Mouse (Mus musculus) testis, adult 2 months (tissue): ENCODE measurements around the gene Cnnm4. TPM values are rescaled to one million over a fixed set of nuclear protein-coding genes. Genes with fewer than 3 reads are reported as not detected.
A peak's percentile ranks its signal among the peaks of the same experiment; 100 is the strongest.

Experiments used
- H3K27ac ChIP-seq: fragments of 200-500 bp; 2 replicates; pipeline ENCODE4 v1.5.1; 2012; ENCODE audit warnings: low read depth, low read length; ENCODE audit not compliant: control insufficient read depth, insufficient read depth
- H3K27me3 ChIP-seq: fragments of 200-500 bp; 2 replicates; pipeline ENCODE4 v1.6.1; 2012; ENCODE audit warnings: mild to moderate bottlenecking, low read length, moderate library complexity; ENCODE audit not compliant: control insufficient read depth, insufficient read depth
- H3K36me3 ChIP-seq: fragments of 200-500 bp; 2 replicates; pipeline ENCODE4 v1.6.1; 2012; ENCODE audit warnings: mild to moderate bottlenecking, low read length; ENCODE audit not compliant: control insufficient read depth, insufficient read depth
- H3K4me1 ChIP-seq: fragments of 200-500 bp; 2 replicates; pipeline ENCODE4 v1.6.1; 2012; ENCODE audit warnings: low read length; ENCODE audit not compliant: control insufficient read depth, insufficient read depth
- H3K4me3 ChIP-seq: fragments of 200-500 bp; 2 replicates; pipeline ENCODE4 v1.5.1; 2012; ENCODE audit warnings: low read depth, mild to moderate bottlenecking, low read length, moderate library complexity, mixed read lengths; ENCODE audit not compliant: control insufficient read depth
- CTCF ChIP-seq: fragments of 200-500 bp; IDR thresholded peaks from 2 replicates; pipeline ENCODE4 v1.5.1; 2012; ENCODE audit warnings: low read depth, mild to moderate bottlenecking, inconsistent platforms, low read length, moderate library complexity; ENCODE audit not compliant: control insufficient read depth, insufficient read depth, insufficient replicate concordance
- POLR2A ChIP-seq: fragments of 200-500 bp; IDR thresholded peaks from 2 replicates; pipeline ENCODE4 v1.6.1; 2012; ENCODE audit warnings: low read depth, mild to moderate bottlenecking, inconsistent platforms, low read length, moderate library complexity; ENCODE audit not compliant: control insufficient read depth
- polyA plus RNA-seq: library from polyadenylated mRNA; depleted of rRNA; stranded (reverse); fragments of >200 nt; gene quantifications from 2 replicates; pipeline ENCODE4 v1.2.3, GENCODE M21; 2012

Cnnm4 gene
- polyA plus RNA-seq, 1 experiment, result 14.6 TPM

DNA sequence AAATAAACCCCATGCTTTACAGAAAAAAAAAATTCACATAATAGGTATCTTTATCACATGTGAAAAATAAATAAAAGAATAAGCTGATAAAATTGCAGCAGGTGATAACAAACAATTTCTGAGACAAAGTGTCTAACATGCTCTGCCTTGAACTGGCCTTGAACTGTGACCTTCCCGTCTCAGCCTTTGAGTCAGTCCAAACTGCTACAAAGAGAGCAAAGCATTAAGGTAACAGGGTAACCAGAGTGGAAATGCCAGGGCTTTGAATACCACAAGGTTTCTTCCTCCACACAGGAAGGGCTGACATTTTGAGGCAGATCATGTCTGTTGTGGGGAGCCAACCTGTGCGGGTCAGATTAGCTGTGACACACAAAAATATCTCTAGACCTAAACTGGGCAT is 74.0 kb downstream of the Cnnm4 start:
- H3K4me1 ChIP-seq, result peaks cover 19% of the 10 kb centered on the region
- no peak overlapping the region for H3K27ac ChIP-seq
- H3K36me3 ChIP-seq, result no peaks in the 10 kb centered on the region; the same call in none of the 2 replicates
- no peak overlapping the region for H3K4me3 ChIP-seq
- TF ChIP-seq CTCF, result no peak
- TF ChIP-seq POLR2A, result no peak
- no peaks in the 10 kb centered on the region for H3K27me3 ChIP-seq

DNA sequence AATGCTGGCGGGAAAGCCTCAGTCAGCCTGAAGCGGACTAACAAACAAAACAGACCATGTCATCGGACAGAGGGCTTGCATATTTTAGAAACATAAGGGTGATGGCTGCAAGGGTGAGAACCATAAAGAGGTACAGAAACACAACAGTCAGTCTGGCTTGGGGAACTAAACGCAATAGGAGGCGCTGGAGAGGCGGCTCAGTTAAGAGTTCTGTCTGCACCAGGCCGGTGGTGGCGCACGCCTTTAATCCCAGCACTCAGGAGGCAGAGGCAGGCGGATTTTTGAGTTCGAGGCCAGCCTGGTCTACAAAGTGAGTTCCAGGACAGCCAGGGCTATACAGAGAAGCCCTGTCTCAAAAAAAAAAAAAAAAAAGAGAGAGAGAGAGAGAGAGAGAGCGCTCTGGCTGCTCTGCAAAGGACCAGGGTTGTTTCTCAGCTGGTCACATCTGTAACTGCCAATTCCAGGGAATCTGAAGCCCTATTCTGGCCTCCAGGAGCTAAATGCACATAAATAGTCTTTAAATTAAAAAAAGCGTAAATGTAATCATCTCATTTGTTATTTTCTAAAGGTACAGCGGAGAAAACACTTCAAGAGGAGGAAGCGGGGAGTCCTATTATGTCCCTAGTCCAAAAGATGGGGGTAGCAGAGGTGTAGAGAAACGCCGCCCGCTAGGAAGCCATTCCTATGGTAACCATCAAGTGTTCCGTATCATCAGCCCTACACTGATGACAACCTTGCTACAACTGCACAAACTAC is 74.6 kb downstream of the Cnnm4 start:
- TF ChIP-seq CTCF, result no peak
- no peak for TF ChIP-seq POLR2A
- H3K4me1 ChIP-seq, result peaks cover 15% of the 10 kb centered on the region
- H3K27me3 ChIP-seq, result no peaks in the 10 kb centered on the region
- H3K4me3 ChIP-seq, result peak overlapping the region; percentile 96
- peaks cover 2% of the 10 kb centered on the region for H3K36me3 ChIP-seq
- H3K27ac ChIP-seq, result no peak overlapping the region

DNA sequence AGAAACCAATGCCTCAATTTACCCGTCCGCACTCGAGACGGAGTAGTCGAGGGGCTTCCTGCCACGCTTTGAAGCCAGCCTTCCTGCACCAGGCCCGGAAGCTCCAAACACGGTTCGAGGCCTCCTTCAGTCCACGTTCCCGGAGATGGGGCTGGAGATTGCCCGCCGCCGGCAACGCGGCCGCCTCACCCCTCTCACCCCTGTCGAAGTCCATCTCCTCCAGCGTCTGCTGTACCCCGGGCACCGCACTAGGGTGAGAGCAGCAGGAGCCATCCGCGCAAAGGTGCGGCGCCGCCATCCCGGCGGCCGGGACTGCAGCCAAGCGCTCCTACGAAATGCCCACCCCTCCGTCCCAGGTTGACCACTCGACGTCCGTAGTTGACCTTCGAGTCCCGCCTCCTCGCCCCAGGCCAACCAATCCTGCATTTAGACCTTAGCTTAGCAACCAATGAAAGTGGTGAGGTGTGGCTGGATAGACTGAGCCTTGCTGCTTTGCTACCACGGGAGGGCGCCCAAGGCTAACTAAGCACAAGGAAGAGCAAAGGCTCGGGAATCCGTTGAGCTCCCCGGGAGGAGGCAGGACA is 75.6 kb downstream of the Cnnm4 start, which contains the start of gene Ankrd39:
Gene Ankrd39 (minus strand): TSS at position 558 of the 584 bp plus-strand sequence.
- peaks cover 2% of the 10 kb centered on the region for H3K36me3 ChIP-seq

DNA sequence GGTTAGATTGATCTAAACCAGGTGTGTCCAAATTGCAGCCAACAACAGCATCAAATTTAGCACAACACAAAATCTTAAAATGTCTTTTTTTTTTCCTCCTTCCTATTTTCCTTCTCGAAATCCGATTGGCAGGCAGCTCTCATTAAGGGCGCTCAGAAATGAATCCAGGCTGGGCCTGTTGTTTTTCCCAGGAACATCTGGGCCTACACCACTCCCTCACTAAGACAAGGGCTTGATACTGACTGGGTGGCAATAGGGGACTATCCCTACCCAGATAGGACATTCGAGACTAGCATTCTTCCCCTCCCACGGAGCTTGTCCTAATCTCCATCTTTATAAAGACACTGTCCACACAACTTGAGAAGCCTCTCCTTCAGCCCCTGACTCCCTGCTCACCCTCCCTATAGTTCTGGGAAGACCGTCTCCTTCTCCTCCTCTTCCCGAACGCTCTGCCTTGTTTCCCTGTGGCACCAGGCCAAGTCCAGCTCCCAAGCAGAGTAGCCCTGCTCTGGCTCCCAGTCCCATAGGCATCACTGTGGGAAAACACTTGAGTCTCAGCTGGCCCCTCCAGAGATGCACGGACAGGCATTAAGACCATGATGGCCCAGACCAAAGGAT is 76.7 kb downstream of the Cnnm4 start:
- no peak overlapping the region for H3K4me3 ChIP-seq
- peak overlapping the region; percentile 9; the same call in 1 of the 2 replicates for H3K27ac ChIP-seq
- no peaks in the 10 kb centered on the region for H3K27me3 ChIP-seq
- peaks cover 5% of the 10 kb centered on the region for H3K36me3 ChIP-seq
- TF ChIP-seq POLR2A (no peak), CTCF (no peak)
- H3K4me1 ChIP-seq, result peaks cover 15% of the 10 kb centered on the region

More for the DNA sequence above, 75.6 kb downstream of the Cnnm4 start, which contains the start of gene Ankrd39:
- peaks cover 15% of the 10 kb centered on the region for H3K4me1 ChIP-seq
- TF ChIP-seq POLR2A (peak; percentile 90), CTCF (peak; percentile 93)
- peak within 1 kb of the TSS; percentile 96 for H3K27ac ChIP-seq
- H3K27me3 ChIP-seq, result no peaks in the 10 kb centered on the region
- H3K4me3 ChIP-seq, result peak within 1 kb of the TSS; percentile 96

DNA sequence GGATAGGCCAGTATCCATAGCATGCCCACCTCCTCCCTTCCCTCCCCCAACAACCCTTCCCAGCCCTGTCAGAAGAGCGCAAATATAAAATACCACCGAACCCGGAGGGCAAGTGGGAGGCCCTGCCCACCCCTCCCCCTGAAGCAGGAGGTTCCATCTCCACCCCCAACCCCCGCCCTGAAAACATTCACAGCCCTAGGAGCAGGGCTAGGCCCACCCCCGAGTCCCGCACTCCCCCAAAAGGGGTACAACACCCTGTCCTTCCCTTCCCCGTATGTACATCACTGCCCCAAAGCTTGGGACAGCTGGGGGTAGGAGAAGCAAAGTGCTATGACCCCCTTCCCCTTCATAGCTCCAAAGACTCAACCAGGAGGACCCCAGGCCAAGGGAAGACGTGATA is 77.4 kb downstream of the Cnnm4 start:
- Histone ChIP-seq H3K27me3 (no peaks in the 10 kb centered on the region), H3K4me1 (peaks cover 15% of the 10 kb centered on the region), H3K27ac (no peak overlapping the region), H3K36me3 (peaks cover 5% of the 10 kb centered on the region), H3K4me3 (no peak overlapping the region)
- TF ChIP-seq CTCF (no peak), POLR2A (no peak)

DNA sequence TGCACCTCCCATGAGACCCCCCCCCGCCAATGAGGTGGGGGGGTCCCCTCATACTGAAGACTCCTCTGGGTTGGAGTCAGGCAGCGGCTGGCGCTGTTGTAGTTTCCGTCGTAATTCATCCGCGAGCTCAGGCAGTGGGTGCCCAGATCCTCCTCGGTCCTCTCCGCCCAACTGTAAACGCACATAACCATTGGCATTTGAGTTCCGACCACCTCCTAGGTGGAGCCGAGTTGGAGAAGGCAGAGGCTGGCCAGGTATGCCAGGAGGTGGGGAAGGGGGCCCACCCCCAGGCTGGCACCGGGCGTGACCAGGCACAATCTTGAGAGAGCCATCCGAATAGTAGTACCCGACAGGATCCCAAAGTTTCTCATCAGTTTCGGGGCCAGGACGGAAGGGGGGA is 78.1 kb downstream of the Cnnm4 start:
- H3K36me3 ChIP-seq, result peaks cover 5% of the 10 kb centered on the region
- no peak overlapping the region for H3K27ac ChIP-seq
- no peak overlapping the region for H3K4me3 ChIP-seq
- no peak for TF ChIP-seq POLR2A
- TF ChIP-seq CTCF, result no peak
- no peaks in the 10 kb centered on the region for H3K27me3 ChIP-seq
- H3K4me1 ChIP-seq, result peaks cover 15% of the 10 kb centered on the region

DNA sequence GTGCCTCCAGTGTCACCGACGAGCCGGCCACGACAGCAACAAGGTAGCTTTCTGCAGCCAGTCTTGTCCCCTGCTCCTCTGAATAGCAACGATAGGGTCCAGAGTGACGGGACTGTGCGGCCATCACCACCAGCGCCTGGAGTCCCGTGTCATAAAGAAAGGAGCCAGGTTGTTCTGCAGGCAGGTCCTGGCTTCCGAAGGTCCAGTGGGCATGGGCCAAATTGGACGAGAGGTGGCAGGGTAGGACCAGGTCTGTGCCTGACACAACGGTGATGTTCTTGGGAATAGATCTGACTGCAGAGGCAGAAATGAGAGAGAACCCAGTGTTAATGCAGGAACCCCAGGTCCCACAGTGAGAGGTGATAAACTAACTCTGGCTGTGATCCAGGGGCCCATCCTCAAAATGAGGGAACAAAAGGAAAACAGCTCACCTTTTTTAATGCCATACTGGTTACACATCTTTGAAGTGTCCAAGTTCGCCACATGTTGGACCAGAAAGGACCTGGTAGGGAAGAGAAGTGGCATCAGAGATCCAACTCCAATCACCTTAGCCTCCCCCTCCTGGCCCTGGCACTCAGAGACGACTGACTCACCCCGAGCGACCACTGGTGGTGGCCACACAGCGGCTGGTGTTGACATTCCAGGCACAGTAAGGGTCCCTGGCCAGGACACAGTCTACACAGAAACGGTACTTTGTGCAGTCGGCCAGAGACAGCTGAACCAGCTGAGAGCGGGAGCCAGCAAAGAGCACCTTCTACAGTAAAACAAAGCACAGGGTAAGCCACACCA is 78.8 kb downstream of the Cnnm4 start:
- TF ChIP-seq CTCF (no peak; the same call in 1 of the 2 replicates), POLR2A (no peak)
- peaks cover 15% of the 10 kb centered on the region for H3K4me1 ChIP-seq
- peaks cover 5% of the 10 kb centered on the region for H3K36me3 ChIP-seq
- H3K4me3 ChIP-seq, result no peak overlapping the region
- no peaks in the 10 kb centered on the region for H3K27me3 ChIP-seq
- no peak overlapping the region for H3K27ac ChIP-seq
